Mouse (Mus musculus): ENCODE data around the gene Rpl31.

Gene Rpl31

GRCm38 (mm10) chr1:39407108-39407507 is 39.5 kb downstream of the Rpl31 start:
- no peak for DNase-seq

DNA sequence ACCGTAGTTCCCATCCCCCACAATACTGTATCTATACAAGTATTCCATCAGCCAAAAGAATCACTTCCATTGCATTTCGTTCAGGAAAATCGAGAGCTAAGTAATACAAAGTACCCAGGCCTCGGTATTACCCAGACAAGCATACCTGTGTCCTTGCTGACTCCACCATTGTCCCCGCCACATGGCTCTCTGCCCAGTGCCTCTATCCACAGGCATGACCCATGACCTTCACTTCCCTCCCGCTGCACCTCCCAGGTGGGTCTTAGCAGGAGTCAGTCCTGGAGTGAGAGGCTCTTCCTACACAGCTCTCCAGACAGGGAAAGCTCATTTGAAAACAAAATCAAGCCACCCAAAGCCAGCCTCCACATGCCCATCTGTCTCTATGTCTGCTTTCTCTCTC is 40.5 kb downstream of the Rpl31 start:
- no peak for DNase-seq

DNA sequence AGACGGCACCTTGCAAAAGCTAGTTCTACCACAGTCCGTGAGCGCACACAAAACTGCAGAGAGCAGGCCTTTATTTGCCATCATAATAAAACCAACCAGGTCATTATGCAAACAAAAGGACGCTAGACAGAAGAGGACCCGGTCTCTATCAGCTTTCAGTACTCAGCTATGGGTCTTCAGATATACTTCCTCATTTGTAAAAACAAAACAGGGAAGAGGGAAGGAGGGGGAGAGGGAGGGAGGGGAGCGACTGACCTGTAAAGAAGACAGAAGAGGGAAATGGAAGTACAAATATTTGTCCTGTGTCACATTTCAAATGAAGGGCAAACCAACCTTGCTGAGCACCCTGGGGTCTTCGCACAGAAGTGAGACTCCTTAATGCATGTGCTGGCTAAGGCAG is 41.0 kb downstream of the Rpl31 start:
- no peak for DNase-seq

DNA sequence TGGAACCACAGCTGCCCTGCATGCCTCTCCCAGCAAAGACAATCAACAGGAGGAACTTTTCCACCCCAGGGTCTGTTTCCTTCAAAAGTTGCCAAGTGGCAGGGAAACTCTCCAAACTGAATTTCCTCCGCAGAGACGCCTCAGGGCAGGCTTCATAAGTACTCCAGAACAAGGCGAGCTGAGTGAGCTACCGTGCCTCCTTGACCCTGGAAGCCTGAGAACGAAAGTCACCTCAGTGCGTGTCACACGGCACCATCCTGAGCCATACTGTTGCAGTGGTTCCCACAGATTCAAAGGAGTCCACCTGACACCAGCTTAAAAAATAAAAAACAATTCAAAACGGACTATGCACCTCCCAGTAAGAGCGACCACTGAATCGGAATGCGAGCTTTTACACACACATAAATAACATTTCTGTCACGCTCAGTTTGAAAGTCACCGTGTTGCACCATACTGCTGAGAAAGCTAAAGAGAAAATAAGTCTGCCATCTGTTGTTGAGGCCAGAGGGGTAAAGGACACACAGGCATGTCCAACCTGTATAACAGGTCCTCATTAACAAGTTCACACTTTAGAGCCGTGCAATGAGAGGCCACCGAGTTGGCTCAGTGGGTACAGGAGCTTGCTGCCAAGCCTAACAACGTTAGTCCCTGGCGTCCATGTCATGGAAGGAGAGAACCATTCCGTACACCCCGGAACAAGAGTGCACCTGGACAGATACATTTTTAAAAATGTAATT is 42.6 kb downstream of the Rpl31 start:
- no peak for DNase-seq

DNA sequence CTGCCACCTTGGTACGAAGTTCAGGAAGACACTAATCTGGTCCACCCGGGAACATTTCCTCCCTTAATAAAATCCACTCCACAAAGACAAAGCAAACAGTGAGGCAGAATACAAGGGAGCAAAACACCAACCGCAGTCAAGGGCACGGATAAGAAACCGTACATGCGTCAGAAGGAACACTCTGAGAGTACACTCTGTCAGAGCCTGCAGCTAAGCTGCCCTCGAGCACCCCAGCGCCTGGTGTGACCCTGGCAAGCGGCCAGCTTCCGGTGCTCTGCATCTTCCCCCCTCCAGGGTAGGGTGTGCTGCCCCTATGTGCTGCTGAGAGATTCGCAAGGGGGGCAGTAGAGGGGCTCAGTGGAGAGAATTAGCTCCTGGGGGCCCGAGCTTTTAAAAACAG is 50.2 kb downstream of the Rpl31 start:
- peak; percentile 25 for DNase-seq

DNA sequence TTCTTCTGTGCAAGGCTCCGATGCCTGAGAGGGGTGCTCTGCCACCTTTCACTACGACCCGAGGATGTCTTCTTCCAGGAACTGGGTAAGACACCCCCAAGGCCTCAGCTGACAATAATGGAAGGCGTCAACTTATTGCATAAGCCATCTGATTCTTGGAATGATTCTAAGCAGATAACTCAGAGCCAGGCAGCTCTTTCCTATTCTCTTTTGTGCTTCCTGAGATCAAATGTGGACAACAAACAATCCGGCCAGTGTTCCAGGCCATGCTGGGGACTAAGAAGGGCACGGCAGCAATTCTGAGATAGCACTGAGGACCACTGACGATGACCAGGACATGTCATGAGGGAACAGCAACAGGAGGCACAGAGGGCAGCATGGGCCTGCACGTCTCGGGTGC is 51.2 kb downstream of the Rpl31 start:
- DNase-seq: no peak

- DNase-seq: no peak
Measured at GRCm38 (mm10) chr1:39420987-39421386, 53.3 kb downstream of the Rpl31 start.
